Mouse (Mus musculus) neural tube, postnatal 0 days (tissue): ENCODE measurements around the gene Alms1. TPM values are rescaled to one million over a fixed set of nuclear protein-coding genes. Genes with fewer than 3 reads are reported as not detected.

Experiments used
- microRNA-seq: library from miRNA; unstranded; fragments of <30 nt; microRNA quantifications from one replicate; pipeline ENCODE4, GENCODE M21; 2016
- polyA plus RNA-seq: library from polyadenylated mRNA; unstranded; fragments of >200 nt; fragmentation: Nextera tagmentation; extraction: Ambion mirVana; gene quantifications from 2 replicates; pipeline ENCODE4 v1.2.1, GENCODE M21; 2015

The Alms1 gene
- polyA plus RNA-seq, result 2.3 and 3.0 TPM in 2 replicates

DNA sequence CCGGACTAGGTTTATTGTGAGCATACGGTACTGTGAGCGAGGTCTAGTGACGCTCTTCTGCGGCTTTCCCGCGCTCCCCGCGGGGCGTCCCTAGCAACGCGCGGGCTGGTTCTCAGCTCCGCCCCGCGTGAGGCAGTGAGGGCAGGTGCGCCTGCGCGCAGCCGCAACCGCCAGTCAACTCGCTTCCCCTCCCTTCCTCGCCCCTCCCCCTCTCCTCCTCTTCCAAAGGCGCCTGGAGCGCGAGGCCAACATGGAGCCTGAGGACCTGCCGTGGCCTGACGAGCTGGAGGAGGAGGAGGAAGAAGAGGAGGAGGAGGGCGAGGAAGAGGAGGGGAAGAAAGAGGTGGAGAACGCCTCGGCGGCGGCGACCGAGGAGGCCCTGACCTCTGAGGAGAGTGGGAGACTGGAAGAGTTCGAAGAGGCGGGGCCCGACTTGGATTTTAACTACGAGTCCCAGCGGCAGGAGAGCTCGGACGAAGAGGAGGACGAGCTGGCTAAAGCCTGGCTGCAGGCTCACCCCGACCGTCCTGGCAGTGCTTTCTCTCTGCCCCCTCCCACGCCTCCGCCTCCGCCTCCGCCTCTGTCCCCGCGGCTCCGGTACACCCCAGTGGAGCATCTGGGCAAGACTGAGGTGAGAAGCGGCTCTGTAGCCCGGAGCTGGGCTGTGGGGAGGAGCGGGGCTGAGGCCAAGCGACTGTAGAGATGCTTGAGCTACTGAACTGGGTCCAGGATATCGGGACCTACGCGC lies at the start of gene Alms1:
Gene Alms1 (plus strand): TSS at position 136 of the 748 bp plus-strand sequence.

DNA sequence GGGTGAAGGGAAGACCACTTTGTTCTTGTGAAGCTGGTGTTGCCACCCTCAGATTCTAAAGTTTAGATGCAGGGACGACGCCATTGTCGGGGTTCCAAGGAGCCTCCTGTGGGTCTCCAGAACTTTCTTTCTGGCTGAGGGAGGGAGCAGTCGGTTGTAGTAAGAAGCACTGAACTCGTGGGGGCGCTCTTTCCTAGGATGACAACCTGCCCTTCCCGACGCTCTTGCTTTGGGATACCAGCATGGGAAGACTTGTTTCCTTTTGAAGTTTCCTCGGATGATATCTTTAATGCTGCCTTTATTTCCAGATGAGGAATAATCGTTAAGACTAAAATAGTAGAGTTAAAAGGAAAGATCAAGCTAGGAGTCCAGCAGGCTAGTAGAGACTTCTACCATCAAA lies 125.8 kb downstream of the Alms1 start, which contains the start of gene Nat8f7:
Gene Nat8f7 (minus strand): TSS at position 101 of the 400 bp plus-strand sequence.

Small RNA genes lying within 50 kb of the gene (microRNA-seq; reads per million reads assigned to microRNA genes)
- gene Gm27317, result not detected

Other genes starting within 250 kb of the Alms1 start
- 25.9 and 30.9 TPM in 2 replicates for gene Rab11fip5, start 212.9 kb upstream of the Alms1 start, polyA plus RNA-seq
- not detected in 2 replicates for gene Noto, start 163.6 kb upstream of the Alms1 start, polyA plus RNA-seq
- gene Smyd5, start 155.5 kb upstream of the Alms1 start, polyA plus RNA-seq, result 54.8 and 59.5 TPM in 2 replicates
- 449 and 460 TPM in 2 replicates for gene Cct7, start 136.0 kb upstream of the Alms1 start, polyA plus RNA-seq
- 35.9 and 36.5 TPM in 2 replicates for gene Pradc1, start 135.6 kb upstream of the Alms1 start, polyA plus RNA-seq
- 12.7 and 12.8 TPM in 2 replicates for gene Fbxo41, start 84.5 kb upstream of the Alms1 start, polyA plus RNA-seq
- 0.14 and 0.30 TPM in 2 replicates for gene Egr4, start 73.9 kb upstream of the Alms1 start, polyA plus RNA-seq
- 0.14 and 0.31 TPM in 2 replicates for gene Nat8f7, start 125.7 kb downstream of the Alms1 start, polyA plus RNA-seq
- gene Nat8f3, start 178.2 kb downstream of the Alms1 start, polyA plus RNA-seq, result 0.10 and 0.17 TPM in 2 replicates
- gene Nat8f6, start 233.4 kb downstream of the Alms1 start, polyA plus RNA-seq, result not detected in 2 replicates
- gene Nat8f5, start 233.4 kb downstream of the Alms1 start, polyA plus RNA-seq, result 0.56 and 0.89 TPM in 2 replicates
- gene Nat8, start 244.6 kb downstream of the Alms1 start, polyA plus RNA-seq, result 0.76 and 0.77 TPM in 2 replicates